Mouse (Mus musculus): ENCODE data around the gene Atrnl1. TPM values are rescaled to one million over a fixed set of nuclear protein-coding genes. Genes with fewer than 3 reads are reported as not detected.

Gene Atrnl1
- polyA plus RNA-seq, 1 experiment from 2014 or later: 8.1 TPM

GRCm38 (mm10) chr19:57881927-57882326 lies 271.1 kb downstream of the Atrnl1 start:
- H3K4me3 ChIP-seq (replicated peaks; ENCODE audit: low read depth, low read length): no peak overlapping the region
- DNase-seq (ENCODE audit: low spot score) (no peak), ATAC-seq (replicated peaks; ENCODE audit: low FRiP score, low read depth) (no peak)
- no peak for TF ChIP-seq CTCF (IDR thresholded peaks at IDR 0.05; ENCODE audit: low read depth)
- no peak overlapping the region for H3K27ac ChIP-seq
- H3K4me1 ChIP-seq (replicated peaks; ENCODE audit: insufficient read depth, low read length): no peaks in the 10 kb centered on the region; the same call in 1 of the 2 replicates
- WGBS: 88% methylated on average over 7 of the region's 7 CpGs
- no peak overlapping the region for H3K4me2 ChIP-seq (ENCODE audit: low read length)
- H3K27me3 ChIP-seq (ENCODE audit: insufficient read depth, low read length): no peaks in the 10 kb centered on the region
- no peaks in the 10 kb centered on the region for H3K36me3 ChIP-seq (ENCODE audit: insufficient read depth, low read length)
- H3K9me3 ChIP-seq (replicated peaks; ENCODE audit: low read length): no peaks in the 10 kb centered on the region
- no peak overlapping the region for H3K9ac ChIP-seq (ENCODE audit: low read depth, low read length)

- Histone ChIP-seq H3K9ac (ENCODE audit: low read depth, low read length) (no peak overlapping the region), H3K4me3 (replicated peaks; ENCODE audit: low read depth, low read length) (no peak overlapping the region), H3K27ac (no peak overlapping the region), H3K4me2 (ENCODE audit: low read length) (no peak overlapping the region), H3K9me3 (replicated peaks; ENCODE audit: low read length) (no peaks in the 10 kb centered on the region), H3K36me3 (ENCODE audit: insufficient read depth, low read length) (no peaks in the 10 kb centered on the region), H3K27me3 (ENCODE audit: insufficient read depth, low read length) (no peaks in the 10 kb centered on the region), H3K4me1 (replicated peaks; ENCODE audit: insufficient read depth, low read length) (no peaks in the 10 kb centered on the region; the same call in 1 of the 2 replicates)
- WGBS: 89% methylated on average over 8 of the region's 8 CpGs
- ATAC-seq (replicated peaks; ENCODE audit: low FRiP score, low read depth) (no peak), DNase-seq (ENCODE audit: low spot score) (no peak)
- TF ChIP-seq CTCF (IDR thresholded peaks at IDR 0.05; ENCODE audit: low read depth): no peak
Measured at GRCm38 (mm10) chr19:57888871-57889270, 278.0 kb downstream of the Atrnl1 start.

GRCm38 (mm10) chr19:57889741-57890140 lies 278.9 kb downstream of the Atrnl1 start:
- H3K27ac ChIP-seq: no peak overlapping the region; the same call in 1 of the 2 replicates
- ATAC-seq (replicated peaks; ENCODE audit: low FRiP score, low read depth) (no peak), DNase-seq (ENCODE audit: low spot score) (peak; percentile 40)
- 32% methylated on average over 3 of the region's 3 CpGs for WGBS
- H3K27me3 ChIP-seq (ENCODE audit: insufficient read depth, low read length): no peaks in the 10 kb centered on the region
- TF ChIP-seq CTCF (IDR thresholded peaks at IDR 0.05; ENCODE audit: low read depth): no peak
- H3K4me1 ChIP-seq (replicated peaks; ENCODE audit: insufficient read depth, low read length): no peaks in the 10 kb centered on the region; the same call in 1 of the 2 replicates
- H3K9me3 ChIP-seq (replicated peaks; ENCODE audit: low read length): no peaks in the 10 kb centered on the region
- no peaks in the 10 kb centered on the region for H3K36me3 ChIP-seq (ENCODE audit: insufficient read depth, low read length)
- H3K9ac ChIP-seq (ENCODE audit: low read depth, low read length): no peak overlapping the region
- peak overlapping the region; percentile 15; the same call in 1 of the 2 replicates for H3K4me2 ChIP-seq (ENCODE audit: low read length)
- no peak overlapping the region for H3K4me3 ChIP-seq (replicated peaks; ENCODE audit: low read depth, low read length)

- WGBS: 60% methylated on average over 3 of the region's 3 CpGs
- Histone ChIP-seq H3K36me3 (ENCODE audit: insufficient read depth, low read length) (no peaks in the 10 kb centered on the region), H3K4me2 (ENCODE audit: low read length) (no peak overlapping the region), H3K27ac (no peak overlapping the region), H3K9me3 (replicated peaks; ENCODE audit: low read length) (no peaks in the 10 kb centered on the region), H3K4me1 (replicated peaks; ENCODE audit: insufficient read depth, low read length) (no peaks in the 10 kb centered on the region; the same call in 1 of the 2 replicates), H3K27me3 (ENCODE audit: insufficient read depth, low read length) (no peaks in the 10 kb centered on the region), H3K9ac (ENCODE audit: low read depth, low read length) (no peak overlapping the region), H3K4me3 (replicated peaks; ENCODE audit: low read depth, low read length) (no peak overlapping the region)
- DNase-seq (ENCODE audit: low spot score): no peak
- no peak for ATAC-seq (replicated peaks; ENCODE audit: low FRiP score, low read depth)
- no peak for TF ChIP-seq CTCF (IDR thresholded peaks at IDR 0.05; ENCODE audit: low read depth)
Measured at GRCm38 (mm10) chr19:57890954-57891353, 280.1 kb downstream of the Atrnl1 start.

- Histone ChIP-seq H3K4me2 (ENCODE audit: low read length) (no peak overlapping the region), H3K9me3 (replicated peaks; ENCODE audit: low read length) (no peaks in the 10 kb centered on the region), H3K4me3 (replicated peaks; ENCODE audit: low read depth, low read length) (no peak overlapping the region), H3K27ac (no peak overlapping the region), H3K36me3 (ENCODE audit: insufficient read depth, low read length) (no peaks in the 10 kb centered on the region), H3K27me3 (ENCODE audit: insufficient read depth, low read length) (no peaks in the 10 kb centered on the region), H3K9ac (ENCODE audit: low read depth, low read length) (no peak overlapping the region), H3K4me1 (replicated peaks; ENCODE audit: insufficient read depth, low read length) (no peaks in the 10 kb centered on the region; the same call in 1 of the 2 replicates)
- ATAC-seq (replicated peaks; ENCODE audit: low FRiP score, low read depth) (no peak), DNase-seq (ENCODE audit: low spot score) (no peak)
- WGBS: 64% methylated on average over 1 of the region's 1 CpGs
- no peak for TF ChIP-seq CTCF (IDR thresholded peaks at IDR 0.05; ENCODE audit: low read depth)
Measured at GRCm38 (mm10) chr19:57894191-57894590, 283.4 kb downstream of the Atrnl1 start.

GRCm38 (mm10) chr19:57900037-57900436 lies 289.2 kb downstream of the Atrnl1 start:
- no peak overlapping the region for H3K4me3 ChIP-seq (replicated peaks; ENCODE audit: low read depth, low read length)
- ATAC-seq (replicated peaks; ENCODE audit: low FRiP score, low read depth): no peak
- no peaks in the 10 kb centered on the region for H3K4me1 ChIP-seq (replicated peaks; ENCODE audit: insufficient read depth, low read length)
- DNase-seq (ENCODE audit: low spot score): peak; percentile 28
- H3K9me3 ChIP-seq (replicated peaks; ENCODE audit: low read length): no peaks in the 10 kb centered on the region
- no peak overlapping the region for H3K27ac ChIP-seq
- no peak overlapping the region for H3K9ac ChIP-seq (ENCODE audit: low read depth, low read length)
- no peaks in the 10 kb centered on the region for H3K36me3 ChIP-seq (ENCODE audit: insufficient read depth, low read length)
- WGBS: 80% methylated on average over 1 of the region's 1 CpGs
- H3K27me3 ChIP-seq (ENCODE audit: insufficient read depth, low read length): no peaks in the 10 kb centered on the region
- TF ChIP-seq CTCF (IDR thresholded peaks at IDR 0.05; ENCODE audit: low read depth): peak; percentile 62
- H3K4me2 ChIP-seq (ENCODE audit: low read length): no peak overlapping the region

- 88% methylated on average over 6 of the region's 6 CpGs for WGBS
- no peaks in the 10 kb centered on the region for H3K9me3 ChIP-seq (replicated peaks; ENCODE audit: low read length)
- no peaks in the 10 kb centered on the region for H3K4me1 ChIP-seq (replicated peaks; ENCODE audit: insufficient read depth, low read length)
- no peak for TF ChIP-seq CTCF (IDR thresholded peaks at IDR 0.05; ENCODE audit: low read depth)
- no peaks in the 10 kb centered on the region for H3K27me3 ChIP-seq (ENCODE audit: insufficient read depth, low read length)
- H3K4me2 ChIP-seq (ENCODE audit: low read length): no peak overlapping the region
- no peak for ATAC-seq (replicated peaks; ENCODE audit: low FRiP score, low read depth)
- no peak overlapping the region for H3K9ac ChIP-seq (ENCODE audit: low read depth, low read length)
- no peaks in the 10 kb centered on the region for H3K36me3 ChIP-seq (ENCODE audit: insufficient read depth, low read length)
- H3K27ac ChIP-seq: no peak overlapping the region
- H3K4me3 ChIP-seq (replicated peaks; ENCODE audit: low read depth, low read length): no peak overlapping the region
- DNase-seq (ENCODE audit: low spot score): no peak
Measured at GRCm38 (mm10) chr19:57909466-57909865, 298.6 kb downstream of the Atrnl1 start.
